Mouse (Mus musculus): ENCODE measurements at regions not wholly inside any gene's neighbourhood (a gene's known extent, or its start where the extent isn't known, plus 50 kb on each side); places are given as distances from the start of the nearest gene placed in this dataset.

DNA sequence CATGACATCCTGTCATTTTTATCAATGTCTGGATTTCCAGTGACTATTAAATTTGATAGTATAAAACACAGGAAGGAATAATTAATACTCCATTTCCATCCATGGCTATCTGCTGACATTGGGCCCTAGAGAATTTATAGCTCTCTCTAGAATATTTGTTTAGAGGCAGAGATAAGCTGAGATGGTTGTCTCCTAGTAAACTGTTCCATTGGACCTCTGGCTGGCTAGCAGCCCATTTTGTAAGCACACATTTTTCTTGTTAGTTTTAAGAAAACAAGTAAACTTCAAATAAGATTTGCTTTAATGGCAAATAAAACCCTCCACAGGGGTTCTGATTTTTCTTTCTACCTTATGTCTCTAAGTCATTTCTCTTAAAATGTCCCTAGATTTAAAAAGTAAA is 288.9 kb downstream of the C1d start:
- no peak overlapping the region for H3K4me2 ChIP-seq
- no peaks in the 10 kb centered on the region for H3K36me3 ChIP-seq (ENCODE audit: control insufficient read depth, insufficient read depth, low read length)
- ATAC-seq (replicated peaks; ENCODE audit: insufficient number of reproducible peaks, low FRiP score, low TSS enrichment) = no peak
- no peaks in the 10 kb centered on the region for H3K9me3 ChIP-seq (replicated peaks; ENCODE audit: control insufficient read depth, low read length)
- no peaks in the 10 kb centered on the region for H3K4me1 ChIP-seq (ENCODE audit: control insufficient read depth, insufficient read depth, low read length)
- H3K4me3 ChIP-seq (ENCODE audit: low read depth, low read length) = no peak overlapping the region
- H3K27ac ChIP-seq (ENCODE audit: low read depth, low read length) = no peak overlapping the region
- no peak overlapping the region for H3K9ac ChIP-seq (ENCODE audit: low read depth, low read length)
- H3K27me3 ChIP-seq (ENCODE audit: control insufficient read depth, insufficient read depth, low read length) = no peaks in the 10 kb centered on the region

DNA sequence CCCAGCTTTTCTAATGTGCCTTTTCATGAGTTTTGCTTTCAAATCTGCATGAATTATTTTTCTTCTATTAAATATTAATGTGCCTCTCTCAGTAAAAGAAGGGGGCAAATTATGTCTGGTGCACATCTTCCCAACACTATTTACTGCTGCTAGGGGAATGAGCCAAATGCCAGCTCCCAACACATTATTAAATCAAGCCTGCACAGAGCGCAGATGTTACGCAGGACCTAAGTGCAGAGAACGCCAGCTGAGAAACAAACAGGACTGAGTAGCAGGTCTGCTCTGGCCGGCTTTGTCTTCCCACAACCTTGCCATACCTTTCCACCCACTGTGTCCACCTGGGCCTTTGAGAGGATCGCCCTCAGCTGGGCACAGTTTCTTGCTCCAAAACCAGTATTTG is 291.8 kb downstream of the C1d start:
- Histone ChIP-seq H3K9me3 (replicated peaks; ENCODE audit: control insufficient read depth, low read length) (no peaks in the 10 kb centered on the region), H3K4me1 (ENCODE audit: control insufficient read depth, insufficient read depth, low read length) (no peaks in the 10 kb centered on the region), H3K4me2 (no peak overlapping the region), H3K27me3 (ENCODE audit: control insufficient read depth, insufficient read depth, low read length) (no peaks in the 10 kb centered on the region), H3K9ac (ENCODE audit: low read depth, low read length) (no peak overlapping the region), H3K27ac (ENCODE audit: low read depth, low read length) (no peak overlapping the region), H3K36me3 (ENCODE audit: control insufficient read depth, insufficient read depth, low read length) (no peaks in the 10 kb centered on the region), H3K4me3 (ENCODE audit: low read depth, low read length) (no peak overlapping the region)
- 86% methylated on average over 5 of the region's 5 CpGs for WGBS (ENCODE audit: insufficient replicate concordance)
- no peak for ATAC-seq (replicated peaks; ENCODE audit: insufficient number of reproducible peaks, low FRiP score, low TSS enrichment)

DNA sequence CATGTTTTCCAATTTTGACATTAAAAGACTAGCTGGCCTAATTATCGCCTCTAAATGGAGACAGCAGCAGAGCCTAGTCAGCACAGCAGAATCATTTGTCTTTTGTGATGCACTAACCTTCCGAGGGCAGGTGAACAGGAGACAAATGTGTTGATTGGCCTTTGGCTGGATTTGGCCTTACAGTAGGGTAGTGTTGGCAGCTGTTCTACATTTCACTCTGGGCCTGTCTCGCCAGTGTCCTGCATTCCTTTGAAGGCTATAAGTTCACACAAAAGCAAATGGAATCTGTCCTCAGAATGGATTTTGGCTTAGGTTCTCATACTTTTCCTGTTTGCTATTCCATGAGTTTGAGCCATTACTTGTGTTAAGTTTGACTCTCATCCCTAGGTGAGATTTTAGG is 297.9 kb downstream of the C1d start:
- no peak for ATAC-seq (replicated peaks; ENCODE audit: insufficient number of reproducible peaks, low FRiP score, low TSS enrichment)

DNA sequence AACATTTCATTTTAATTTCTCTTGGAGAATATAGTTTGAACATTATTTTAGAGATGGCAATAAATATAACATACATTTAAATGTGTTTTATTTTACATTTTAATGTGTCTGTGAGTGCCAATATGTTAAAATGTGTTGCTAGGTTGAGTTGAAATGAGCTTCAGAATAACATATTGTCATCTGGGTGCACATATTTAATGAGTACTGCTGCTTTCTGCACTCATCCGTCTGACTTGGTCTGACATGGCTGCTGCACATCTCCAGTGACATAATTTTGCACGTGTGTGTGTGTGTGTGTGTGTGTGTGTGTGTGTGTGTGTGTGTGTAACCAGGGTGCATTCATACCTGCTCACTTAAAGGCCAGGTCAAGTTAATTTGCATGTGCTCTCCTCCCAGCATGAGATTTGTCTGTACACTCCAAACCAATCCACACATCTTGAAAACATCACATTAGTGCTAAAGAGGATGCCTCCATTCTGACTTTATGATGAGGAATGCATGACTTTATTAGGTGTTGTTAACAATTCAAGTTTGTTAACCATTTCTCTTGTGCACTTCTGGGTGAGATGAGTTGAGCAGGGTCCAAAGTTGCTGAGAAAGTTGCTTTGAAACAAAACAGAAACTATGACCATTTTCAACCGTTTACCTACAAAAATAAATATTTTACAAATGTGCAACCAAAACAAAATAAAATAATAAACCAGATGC is 334.6 kb downstream of the C1d start:
- H3K27me3 ChIP-seq (ENCODE audit: control insufficient read depth, insufficient read depth, low read length) = no peaks in the 10 kb centered on the region
- no peaks in the 10 kb centered on the region for H3K36me3 ChIP-seq (ENCODE audit: control insufficient read depth, insufficient read depth, low read length)
- H3K9ac ChIP-seq (ENCODE audit: low read depth, low read length) = no peak overlapping the region
- no peaks in the 10 kb centered on the region for H3K4me1 ChIP-seq (ENCODE audit: control insufficient read depth, insufficient read depth, low read length)
- no peak for ATAC-seq (replicated peaks; ENCODE audit: insufficient number of reproducible peaks, low FRiP score, low TSS enrichment)
- H3K4me3 ChIP-seq (ENCODE audit: low read depth, low read length) = no peak overlapping the region
- H3K27ac ChIP-seq (ENCODE audit: low read depth, low read length) = no peak overlapping the region
- 58% methylated on average over 3 of the region's 3 CpGs for WGBS (ENCODE audit: insufficient replicate concordance)
- H3K9me3 ChIP-seq (replicated peaks; ENCODE audit: control insufficient read depth, low read length) = no peaks in the 10 kb centered on the region
- no peak overlapping the region for H3K4me2 ChIP-seq

More for the DNA sequence above, 297.9 kb downstream of the C1d start:
- H3K9me3 ChIP-seq (replicated peaks; ENCODE audit: control insufficient read depth, low read length) = no peaks in the 10 kb centered on the region
- no peaks in the 10 kb centered on the region for H3K27me3 ChIP-seq (ENCODE audit: control insufficient read depth, insufficient read depth, low read length)
- H3K9ac ChIP-seq (ENCODE audit: low read depth, low read length) = no peak overlapping the region
- H3K27ac ChIP-seq (ENCODE audit: low read depth, low read length) = no peak overlapping the region
- H3K4me2 ChIP-seq = no peak overlapping the region
- H3K36me3 ChIP-seq (ENCODE audit: control insufficient read depth, insufficient read depth, low read length) = no peaks in the 10 kb centered on the region
- WGBS (ENCODE audit: insufficient replicate concordance) = 69% methylated on average over 3 of the region's 3 CpGs
- no peaks in the 10 kb centered on the region for H3K4me1 ChIP-seq (ENCODE audit: control insufficient read depth, insufficient read depth, low read length)
- no peak overlapping the region for H3K4me3 ChIP-seq (ENCODE audit: low read depth, low read length)

DNA sequence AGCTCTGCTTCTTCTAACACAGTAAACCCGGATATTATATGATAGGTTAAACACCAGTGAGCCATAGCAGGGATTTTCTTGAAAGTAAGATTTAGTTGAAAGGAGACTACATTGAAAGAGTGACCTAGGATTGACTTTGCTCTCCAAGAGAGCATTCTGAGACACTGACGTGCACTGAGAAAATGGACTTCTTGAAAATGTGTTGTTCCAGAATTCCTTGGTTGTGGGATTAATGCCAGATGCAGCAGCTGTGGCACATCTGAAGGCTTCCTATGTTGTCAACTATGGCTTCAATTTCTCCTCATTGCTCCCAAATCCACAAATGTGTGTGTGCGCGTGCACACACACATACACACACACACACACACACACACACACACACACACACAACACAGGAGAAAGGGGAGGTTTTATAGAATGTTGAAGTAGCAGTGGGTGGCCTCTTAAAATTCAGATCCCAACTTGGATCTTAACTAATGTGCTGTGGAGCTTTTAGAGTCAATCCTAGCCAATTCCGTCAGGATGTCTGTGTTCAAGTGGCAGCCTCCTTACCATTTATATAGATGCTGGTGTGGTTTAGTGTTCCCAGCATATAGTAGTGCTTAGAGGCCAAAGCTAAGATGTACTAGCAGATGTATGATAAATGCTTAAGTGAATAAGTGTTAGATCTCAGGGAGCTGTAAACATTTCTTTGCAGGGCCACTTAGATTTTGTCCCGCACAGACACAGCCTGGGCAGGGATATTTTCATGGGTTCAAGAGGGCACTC is 346.5 kb downstream of the C1d start:
- WGBS (ENCODE audit: insufficient replicate concordance) = 78% methylated on average over 6 of the region's 6 CpGs
- ATAC-seq (replicated peaks; ENCODE audit: insufficient number of reproducible peaks, low FRiP score, low TSS enrichment) = no peak
- Histone ChIP-seq H3K4me3 (ENCODE audit: low read depth, low read length) (no peak overlapping the region), H3K27ac (ENCODE audit: low read depth, low read length) (no peak overlapping the region), H3K4me1 (ENCODE audit: control insufficient read depth, insufficient read depth, low read length) (no peaks in the 10 kb centered on the region), H3K4me2 (no peak overlapping the region), H3K9me3 (replicated peaks; ENCODE audit: control insufficient read depth, low read length) (no peaks in the 10 kb centered on the region), H3K27me3 (ENCODE audit: control insufficient read depth, insufficient read depth, low read length) (no peaks in the 10 kb centered on the region), H3K9ac (ENCODE audit: low read depth, low read length) (no peak overlapping the region), H3K36me3 (ENCODE audit: control insufficient read depth, insufficient read depth, low read length) (no peaks in the 10 kb centered on the region)

DNA sequence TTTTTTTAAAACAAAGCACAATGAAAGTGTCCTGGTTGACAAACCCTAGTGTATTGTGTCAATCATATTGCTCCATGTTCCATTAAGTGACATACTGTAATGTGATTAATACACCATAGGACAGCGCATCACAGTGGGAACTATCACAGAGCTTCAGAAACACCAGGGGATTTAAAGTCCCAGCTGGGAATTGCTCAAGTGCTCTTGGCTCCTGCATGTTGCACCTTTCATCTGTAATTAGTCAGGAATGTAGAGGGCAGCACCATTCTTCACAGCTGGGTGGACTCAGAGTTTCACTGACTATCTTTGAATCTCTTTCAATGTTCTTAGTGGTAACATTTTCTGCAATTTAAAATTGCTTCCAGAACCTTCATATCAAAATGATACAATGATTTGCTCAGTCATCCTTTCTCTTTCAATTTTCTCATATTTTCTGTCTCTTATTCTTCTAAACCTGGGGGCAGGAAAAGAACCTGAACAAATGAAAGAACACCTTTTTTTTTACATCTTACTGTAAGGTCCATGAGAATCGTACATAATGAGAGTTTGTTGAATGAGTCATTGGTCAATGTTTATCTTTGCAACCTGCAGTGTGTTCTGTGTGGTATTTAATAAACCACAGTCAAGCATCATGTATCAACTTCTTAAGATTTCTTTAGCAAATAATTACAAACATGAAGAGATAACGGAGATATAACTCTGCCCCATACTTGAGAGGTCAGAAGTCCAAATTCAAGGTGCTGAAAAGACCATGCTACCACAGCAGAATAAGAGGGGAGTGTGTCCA is 333.0 kb downstream of the Etaa1 start:
- Histone ChIP-seq H3K9me3 (replicated peaks; ENCODE audit: control insufficient read depth, low read length) (no peaks in the 10 kb centered on the region), H3K27me3 (ENCODE audit: control insufficient read depth, insufficient read depth, low read length) (no peaks in the 10 kb centered on the region), H3K9ac (ENCODE audit: low read depth, low read length) (no peak overlapping the region), H3K4me2 (no peak overlapping the region), H3K4me3 (ENCODE audit: low read depth, low read length) (no peak overlapping the region), H3K36me3 (ENCODE audit: control insufficient read depth, insufficient read depth, low read length) (no peaks in the 10 kb centered on the region), H3K27ac (ENCODE audit: low read depth, low read length) (no peak overlapping the region), H3K4me1 (ENCODE audit: control insufficient read depth, insufficient read depth, low read length) (no peaks in the 10 kb centered on the region)
- WGBS (ENCODE audit: insufficient replicate concordance) = 64% methylated on average over 3 of the region's 3 CpGs
- ATAC-seq (replicated peaks; ENCODE audit: insufficient number of reproducible peaks, low FRiP score, low TSS enrichment) = no peak

DNA sequence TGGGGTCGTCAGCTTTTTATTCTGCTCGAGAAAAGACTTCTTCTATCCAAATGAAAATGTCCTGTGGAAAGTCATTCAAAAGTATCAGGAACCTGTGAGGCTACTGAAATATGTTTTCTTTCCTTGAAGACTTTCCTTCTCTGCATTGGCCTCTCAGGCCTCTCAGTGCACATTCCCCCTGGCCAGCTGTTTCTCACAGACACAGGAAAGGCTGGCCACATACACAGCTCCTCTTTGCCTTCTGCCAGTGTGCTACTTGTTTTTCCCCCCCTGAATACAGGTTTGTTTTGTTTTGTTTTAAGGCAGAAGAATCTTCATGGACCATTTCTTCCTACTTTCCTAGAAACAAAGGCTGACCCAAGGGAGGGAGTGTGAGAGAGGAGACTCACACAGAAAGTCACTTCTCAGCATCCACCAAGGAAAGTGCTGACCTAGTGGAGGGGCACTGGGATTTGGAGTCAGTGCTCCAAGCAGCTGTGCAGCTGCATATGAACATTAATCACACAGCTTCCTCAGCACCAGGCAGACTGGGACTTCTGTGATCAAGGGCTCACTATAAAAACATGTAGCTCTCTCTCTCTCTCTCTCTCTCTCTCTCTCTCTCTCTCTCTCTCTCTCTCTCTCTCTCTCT is 324.0 kb downstream of the Etaa1 start:
- WGBS (ENCODE audit: insufficient replicate concordance) = 65% methylated on average over 2 of the region's 2 CpGs
- H3K4me3 ChIP-seq (ENCODE audit: low read depth, low read length) = no peak overlapping the region
- no peak overlapping the region for H3K4me2 ChIP-seq
- ATAC-seq (replicated peaks; ENCODE audit: insufficient number of reproducible peaks, low FRiP score, low TSS enrichment) = no peak
- no peak overlapping the region for H3K9ac ChIP-seq (ENCODE audit: low read depth, low read length)
- no peaks in the 10 kb centered on the region for H3K36me3 ChIP-seq (ENCODE audit: control insufficient read depth, insufficient read depth, low read length)
- H3K27ac ChIP-seq (ENCODE audit: low read depth, low read length) = no peak overlapping the region
- no peaks in the 10 kb centered on the region for H3K4me1 ChIP-seq (ENCODE audit: control insufficient read depth, insufficient read depth, low read length)
- H3K9me3 ChIP-seq (replicated peaks; ENCODE audit: control insufficient read depth, low read length) = no peaks in the 10 kb centered on the region
- no peaks in the 10 kb centered on the region for H3K27me3 ChIP-seq (ENCODE audit: control insufficient read depth, insufficient read depth, low read length)

DNA sequence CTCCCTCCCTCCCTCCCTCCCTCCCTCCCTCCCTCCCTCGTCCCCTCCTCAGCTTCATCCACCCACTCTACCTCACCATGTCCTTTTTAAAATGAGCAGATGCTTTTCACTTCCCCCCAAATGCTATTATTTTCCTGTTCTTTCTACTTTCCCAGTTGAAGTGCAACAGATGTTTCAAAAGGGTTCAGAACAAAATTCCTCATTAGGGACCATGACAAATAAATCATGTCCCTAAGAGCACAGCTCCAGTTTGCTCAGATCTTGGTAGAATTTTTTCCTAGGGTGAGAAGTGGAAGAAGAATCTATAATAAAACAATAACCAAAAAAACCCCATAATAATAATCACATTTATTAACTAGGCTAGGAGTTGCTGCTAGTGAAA is 323.5 kb downstream of the Etaa1 start:
- Histone ChIP-seq H3K9me3 (replicated peaks; ENCODE audit: control insufficient read depth, low read length) (no peaks in the 10 kb centered on the region), H3K4me3 (ENCODE audit: low read depth, low read length) (no peak overlapping the region), H3K27me3 (ENCODE audit: control insufficient read depth, insufficient read depth, low read length) (no peaks in the 10 kb centered on the region), H3K9ac (ENCODE audit: low read depth, low read length) (no peak overlapping the region), H3K36me3 (ENCODE audit: control insufficient read depth, insufficient read depth, low read length) (no peaks in the 10 kb centered on the region), H3K4me1 (ENCODE audit: control insufficient read depth, insufficient read depth, low read length) (no peaks in the 10 kb centered on the region), H3K4me2 (no peak overlapping the region), H3K27ac (ENCODE audit: low read depth, low read length) (no peak overlapping the region)
- WGBS (ENCODE audit: insufficient replicate concordance) = no CpG with 5 or more reads among the region's 1 CpGs
- no peak for ATAC-seq (replicated peaks; ENCODE audit: insufficient number of reproducible peaks, low FRiP score, low TSS enrichment)

Measured in heart, embryonic 11.5 days (tissue).